Comparison of ENCODE assay signal across 9 mouse cellular contexts in the genomic region with DNA sequence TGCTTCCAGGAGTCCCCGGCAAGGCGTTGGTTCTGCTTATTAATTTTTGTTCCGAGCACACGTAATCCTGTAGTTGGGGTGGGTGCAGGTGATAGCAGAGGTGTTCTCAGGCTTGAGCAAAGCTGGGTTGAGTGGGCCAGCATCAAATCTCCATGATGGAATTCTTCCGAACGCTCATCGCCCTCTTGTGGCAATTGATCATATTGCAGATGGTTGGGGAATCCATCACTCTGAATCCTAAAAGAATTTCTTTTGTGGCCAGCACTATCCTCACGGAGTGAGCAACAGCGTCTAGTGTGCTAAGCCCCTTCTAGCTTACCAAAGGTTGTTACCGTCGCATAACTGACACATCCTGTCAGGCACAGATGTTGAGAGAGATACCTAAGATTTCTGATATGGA. TPM values are rescaled to one million over a fixed set of nuclear protein-coding genes. Genes with fewer than 3 reads are reported as not detected.
DNase-seq lines count a peak whose midpoint lies in the region; ATAC-seq and TF ChIP-seq lines count a peak whose summit lies in the region.
"Had no signal": no experiment of that assay in that cellular context is flagged by ENCODE, and none has a peak within 500 bp of the region (broad histone marks: within the 10 kb centered on the region; RNA-seq: fewer than 3 reads in every experiment).

No protein-coding gene starts in this region.

- TF ChIP-seq CTCF in bone marrow macrophage, adult 2 months (IDR thresholded peaks at IDR 0.05; ENCODE audit: low read depth, low read length): peak; percentile 40
- TF ChIP-seq CTCF in embryonic fibroblast, embryonic 13.5 days (IDR thresholded peaks at IDR 0.05; ENCODE audit: borderline replicate concordance, insufficient read depth, low read length): 0 out of 2 replicates have a peak, but pooled peaks have one; percentile 24

- 15% methylated on average over 11 of the region's 11 CpGs for WGBS in hindbrain, embryonic 16.5 days
- 15% methylated on average over 11 of the region's 11 CpGs for WGBS in limb, embryonic 14.5 days
- WGBS in neural tube, embryonic 12.5 days: 19% methylated on average over 11 of the region's 11 CpGs

- DNase-seq in left cerebral cortex, adult 18-20 months (ENCODE audit: low spot score in 2 of 2): peak; percentile 79 to 92
- no peak for DNase-seq in left cerebral cortex, adult 11 months (ENCODE audit: low spot score)
- peak; percentile 83 for DNase-seq in limb, embryonic 14.5 days (ENCODE audit: low spot score)
- DNase-seq in thymus, postnatal 36 days: peak; percentile 20 to 37

- peak; percentile 74 for ATAC-seq in hindbrain, embryonic 16.5 days
- ATAC-seq in limb, embryonic 14.5 days (ENCODE audit: low FRiP score, low read depth): peak; percentile 34; the same call in 1 of the 2 replicates
- peak; percentile 29; the same call in 1 of the 2 replicates for ATAC-seq in neural tube, embryonic 12.5 days (ENCODE audit: low FRiP score, low read depth)

- no peaks in the 10 kb centered on the region for H3K36me3 ChIP-seq in hindbrain, embryonic 16.5 days (ENCODE audit: control insufficient read depth, insufficient read depth, low read length)
- H3K36me3 ChIP-seq in limb, embryonic 14.5 days (ENCODE audit: control insufficient read depth, insufficient read depth, low read length): no peaks in the 10 kb centered on the region
- no peaks in the 10 kb centered on the region for H3K36me3 ChIP-seq in neural tube, embryonic 12.5 days

- H3K9ac ChIP-seq in hindbrain, embryonic 16.5 days (ENCODE audit: low read depth, low read length): no peak overlapping the region
- no peak overlapping the region for H3K9ac ChIP-seq in limb, embryonic 14.5 days (ENCODE audit: low read depth, low read length, severe bottlenecking)
- H3K9ac ChIP-seq in neural tube, embryonic 12.5 days: no peak overlapping the region

- no peak for TF ChIP-seq POLR2A in bone marrow macrophage, adult 2 months (IDR thresholded peaks at IDR 0.05; ENCODE audit: borderline replicate concordance, low read depth, low read length)
- no peak for TF ChIP-seq POLR2A in embryonic fibroblast, embryonic 13.5 days (IDR thresholded peaks at IDR 0.05; ENCODE audit: low read depth, low read length)
- TF ChIP-seq POLR2A in limb, embryonic 14.5 days (IDR thresholded peaks at IDR 0.05; ENCODE audit: borderline replicate concordance, extremely low read depth, insufficient read depth, insufficient read length): no peak

- H3K9me3 ChIP-seq in hindbrain, embryonic 16.5 days (ENCODE audit: control insufficient read depth, low read length): no peaks in the 10 kb centered on the region
- H3K9me3 ChIP-seq in limb, embryonic 14.5 days (ENCODE audit: control insufficient read depth, low read length): no peaks in the 10 kb centered on the region
- H3K9me3 ChIP-seq in neural tube, embryonic 12.5 days: no peaks in the 10 kb centered on the region

- H3K27me3 ChIP-seq in hindbrain, embryonic 16.5 days (replicated peaks; ENCODE audit: control insufficient read depth, insufficient read depth, low read length): no peaks in the 10 kb centered on the region
- no peaks in the 10 kb centered on the region for H3K27me3 ChIP-seq in limb, embryonic 14.5 days (ENCODE audit: control insufficient read depth, insufficient read depth, low read length)
- H3K27me3 ChIP-seq in neural tube, embryonic 12.5 days (replicated peaks): no peaks in the 10 kb centered on the region

- no peaks in the 10 kb centered on the region for H3K4me1 ChIP-seq in bone marrow macrophage, adult 2 months (ENCODE audit: control insufficient read depth, insufficient read depth, low read length)
- no peaks in the 10 kb centered on the region for H3K4me1 ChIP-seq in embryonic fibroblast, embryonic 13.5 days (ENCODE audit: control insufficient read depth, insufficient read depth, low read length)
- no peaks in the 10 kb centered on the region; the same call in 1 of the 2 replicates for H3K4me1 ChIP-seq in hindbrain, embryonic 16.5 days (ENCODE audit: control insufficient read depth, insufficient read depth, low read depth, low read length)
- no peaks in the 10 kb centered on the region for H3K4me1 ChIP-seq in limb, embryonic 14.5 days (ENCODE audit: control insufficient read depth, insufficient read depth, low read length)
- H3K4me1 ChIP-seq in neural tube, embryonic 12.5 days: no peaks in the 10 kb centered on the region

- H3K4me3 ChIP-seq in bone marrow macrophage, adult 2 months (ENCODE audit: insufficient read depth, low read length): no peak overlapping the region
- no peak overlapping the region for H3K4me3 ChIP-seq in embryonic fibroblast, embryonic 13.5 days (ENCODE audit: insufficient read depth, low read length)
- H3K4me3 ChIP-seq in hindbrain, embryonic 16.5 days (ENCODE audit: low read length): no peak overlapping the region
- no peak overlapping the region for H3K4me3 ChIP-seq in limb, embryonic 14.5 days (replicated peaks; ENCODE audit: low read length)
- no peak overlapping the region for H3K4me3 ChIP-seq in neural tube, embryonic 12.5 days
- H3K4me3 ChIP-seq: myocyte had no signal

- H3K4me2 ChIP-seq in hindbrain, embryonic 16.5 days (ENCODE audit: low read length): no peak overlapping the region
- H3K4me2 ChIP-seq in limb, embryonic 14.5 days (replicated peaks; ENCODE audit: low read depth, low read length, severe bottlenecking): no peak overlapping the region
- H3K4me2 ChIP-seq in neural tube, embryonic 12.5 days (replicated peaks): no peak overlapping the region

- no peak overlapping the region for H3K27ac ChIP-seq in bone marrow macrophage, adult 2 months (ENCODE audit: insufficient read depth, low read depth, low read length)
- H3K27ac ChIP-seq in embryonic fibroblast, embryonic 13.5 days (ENCODE audit: insufficient read depth, low read length): no peak overlapping the region
- H3K27ac ChIP-seq in hindbrain, embryonic 16.5 days (ENCODE audit: low read depth, low read length): no peak overlapping the region
- no peak overlapping the region for H3K27ac ChIP-seq in limb, embryonic 14.5 days (replicated peaks; ENCODE audit: low read depth, low read length)
- H3K27ac ChIP-seq in neural tube, embryonic 12.5 days: no peak overlapping the region

RNA-seq across cellular contexts. Expression of gene Fam169a, which starts 14.4 kb away (rescaled TPM):
- total RNA-seq in left cerebral cortex, adult 18-20 months (2021): 10 to 100 TPM; 51.9 to 53.1 TPM
- not detected in 2 replicates for polyA plus RNA-seq in bone marrow macrophage, adult 2 months (2012; ENCODE audit: insufficient read depth, insufficient read length, missing spikeins)
- not detected in 2 replicates for polyA plus RNA-seq in embryonic fibroblast, embryonic 13.5 days (2011; ENCODE audit: insufficient read length, low read depth, missing spikeins)
- polyA plus RNA-seq in hindbrain, embryonic 16.5 days (2015; fragmentation: Nextera tagmentation; extraction: Ambion mirVana): 28.1 and 31.9 TPM in 2 replicates
- polyA plus RNA-seq in limb, embryonic 14.5 days (2012; rRNA removed): 1.7 and 1.8 TPM in 2 replicates
- polyA plus RNA-seq in limb, embryonic 14.5 days (2014; fragmentation: Nextera tagmentation; extraction: Ambion mirVana): 2.8 and 3.6 TPM in 2 replicates
- 15.8 and 16.2 TPM in 2 replicates for polyA plus RNA-seq in neural tube, embryonic 12.5 days (2016; fragmentation: Nextera tagmentation; extraction: Ambion mirVana)

RNA-seq across cellular contexts. Expression of gene 1700029F12Rik, which starts 18.5 kb away (rescaled TPM):
- not detected for total RNA-seq in left cerebral cortex, adult 18-20 months (2021)
- not detected in 2 replicates for polyA plus RNA-seq in bone marrow macrophage, adult 2 months (2012; ENCODE audit: insufficient read depth, insufficient read length, missing spikeins)
- polyA plus RNA-seq in embryonic fibroblast, embryonic 13.5 days (2011; ENCODE audit: insufficient read length, low read depth, missing spikeins): not detected in 2 replicates
- not detected in 2 replicates for polyA plus RNA-seq in hindbrain, embryonic 16.5 days (2015; fragmentation: Nextera tagmentation; extraction: Ambion mirVana)
- not detected in 2 replicates for polyA plus RNA-seq in limb, embryonic 14.5 days (2012; rRNA removed)
- polyA plus RNA-seq in limb, embryonic 14.5 days (2014; fragmentation: Nextera tagmentation; extraction: Ambion mirVana): not detected in 2 replicates
- polyA plus RNA-seq in neural tube, embryonic 12.5 days (2016; fragmentation: Nextera tagmentation; extraction: Ambion mirVana): not detected in 2 replicates
- polyA plus RNA-seq: myocyte had no signal

RNA-seq across cellular contexts. Expression of gene Gm6169, which starts 46.4 kb away (rescaled TPM):
- under 1 TPM in 1 of 2 experiments, not detected in 1; 0.80 TPM for total RNA-seq in left cerebral cortex, adult 18-20 months (2021)
- polyA plus RNA-seq in bone marrow macrophage, adult 2 months (2012; ENCODE audit: insufficient read depth, insufficient read length, missing spikeins): 53.6 and 67.9 TPM in 2 replicates
- 83.5 and 95.6 TPM in 2 replicates for polyA plus RNA-seq in embryonic fibroblast, embryonic 13.5 days (2011; ENCODE audit: insufficient read length, low read depth, missing spikeins)
- polyA plus RNA-seq in hindbrain, embryonic 16.5 days (2015; fragmentation: Nextera tagmentation; extraction: Ambion mirVana): 0.69 and 1.4 TPM in 2 replicates
- 2.1 and 2.8 TPM in 2 replicates for polyA plus RNA-seq in limb, embryonic 14.5 days (2012; rRNA removed)
- polyA plus RNA-seq in limb, embryonic 14.5 days (2014; fragmentation: Nextera tagmentation; extraction: Ambion mirVana): 5.0 and 5.1 TPM in 2 replicates
- polyA plus RNA-seq in neural tube, embryonic 12.5 days (2016; fragmentation: Nextera tagmentation; extraction: Ambion mirVana): 0.27 and 0.68 TPM in 2 replicates
